Mouse (Mus musculus) stomach, embryonic 15.5 days (tissue): ENCODE measurements around the gene Lrrc28. TPM values are rescaled to one million over a fixed set of nuclear protein-coding genes. Genes with fewer than 3 reads are reported as not detected.

Experiments
- ATAC-seq: fragments of 200-750 bp; cut with Nextera tagmentation; 2 replicates; pipeline ENCODE4 v1.8.0; 2017; ENCODE audit warnings: low read depth, moderate number of reproducible peaks, moderate TSS enrichment; ENCODE audit not compliant: insufficient read depth, low FRiP score
- H3K27ac ChIP-seq: fragments of 300-500 bp; sonication (generic); 2 replicates; pipeline ENCODE4 v1.5.1; 2015; ENCODE audit warnings: mild to moderate bottlenecking, inconsistent platforms
- H3K27me3 ChIP-seq: fragments of 300-500 bp; sonication (generic); replicated peaks from 2 replicates; pipeline ENCODE4 v1.6.1; 2015; ENCODE audit warnings: inconsistent platforms
- H3K36me3 ChIP-seq: fragments of 300-500 bp; sonication (generic); 2 replicates; pipeline ENCODE4 v1.6.1; 2015; ENCODE audit warnings: inconsistent platforms
- H3K4me1 ChIP-seq: fragments of 300-500 bp; sonication (generic); 2 replicates; pipeline ENCODE4 v1.6.1; 2015; ENCODE audit warnings: inconsistent platforms
- H3K4me2 ChIP-seq: fragments of 300-500 bp; sonication (generic); 2 replicates; pipeline ENCODE4 v1.6.1; 2015; ENCODE audit warnings: mild to moderate bottlenecking, inconsistent platforms
- H3K4me3 ChIP-seq: fragments of 300-500 bp; sonication (generic); replicated peaks from 2 replicates; pipeline ENCODE4 v1.5.1; 2015; ENCODE audit warnings: inconsistent platforms
- H3K9ac ChIP-seq: fragments of 300-500 bp; sonication (generic); 2 replicates; pipeline ENCODE4 v1.6.1; 2015; ENCODE audit warnings: inconsistent platforms
- H3K9me3 ChIP-seq: fragments of 300-500 bp; sonication (generic); 2 replicates; pipeline ENCODE4 v1.6.1; 2016; ENCODE audit warnings: inconsistent platforms
- WGBS: fragments of 180-500 bp; shearing (Covaris S2); methylation state at CpG from one replicate; pipeline ENCODE4 v1.1.7; 2015; 5-methylcytosine and 5-hydroxymethylcytosine counted together
- polyA plus RNA-seq: library from polyadenylated mRNA; unstranded; fragments of >200 nt; fragmentation: Nextera tagmentation; extraction: Ambion mirVana; gene quantifications from 2 replicates; pipeline ENCODE4 v1.2.1, GENCODE M21; 2015

Gene Lrrc28
- polyA plus RNA-seq, 1 experiment from 2014 or later = 14.2 TPM

GRCm38 (mm10) chr7:67549073-67549561, 96.0 kb downstream of the Lrrc28 start:
- Histone ChIP-seq H3K27ac (no peak overlapping the region), H3K4me1 (no peaks in the 10 kb centered on the region), H3K36me3 (no peaks in the 10 kb centered on the region), H3K4me2 (no peak overlapping the region), H3K27me3 (no peaks in the 10 kb centered on the region), H3K4me3 (no peak overlapping the region), H3K9ac (no peak overlapping the region), H3K9me3 (no peaks in the 10 kb centered on the region)
- peak; percentile 68; the same call in 1 of the 2 replicates for ATAC-seq
- 27% methylated on average over 6 of the region's 6 CpGs for WGBS

GRCm38 (mm10) chr7:67548599-67549041, 96.4 kb downstream of the Lrrc28 start:
- no peak overlapping the region for H3K27ac ChIP-seq
- H3K4me2 ChIP-seq = no peak overlapping the region
- ATAC-seq = no peak
- H3K9ac ChIP-seq = no peak overlapping the region
- H3K36me3 ChIP-seq = no peaks in the 10 kb centered on the region
- H3K27me3 ChIP-seq = no peaks in the 10 kb centered on the region
- H3K9me3 ChIP-seq = no peaks in the 10 kb centered on the region
- WGBS = 79% methylated on average over 6 of the region's 6 CpGs
- H3K4me1 ChIP-seq = no peaks in the 10 kb centered on the region
- H3K4me3 ChIP-seq = no peak overlapping the region

DNA sequence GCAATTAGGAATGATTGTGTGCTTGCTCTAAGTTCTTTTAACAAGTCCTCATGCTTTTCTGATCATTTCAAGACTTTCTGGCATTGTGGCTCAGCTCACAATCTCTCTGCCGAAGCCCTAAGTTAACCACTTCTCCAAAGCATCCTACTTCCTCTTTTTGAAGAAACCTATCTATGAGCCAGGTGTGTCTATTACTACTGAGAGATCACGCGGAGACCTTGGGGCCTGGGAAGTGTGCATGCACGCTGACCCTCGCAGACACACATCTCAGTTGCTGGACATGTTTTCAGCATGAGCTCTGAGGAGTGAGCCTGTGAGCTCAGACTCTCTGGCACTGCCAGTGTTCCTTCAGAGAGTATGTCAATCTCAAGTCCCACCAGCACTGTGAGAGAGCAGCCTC, 98.8 kb downstream of the Lrrc28 start:
- Histone ChIP-seq H3K27me3 (no peaks in the 10 kb centered on the region), H3K9ac (no peak overlapping the region), H3K36me3 (no peaks in the 10 kb centered on the region), H3K4me3 (no peak overlapping the region), H3K27ac (no peak overlapping the region), H3K4me1 (no peaks in the 10 kb centered on the region), H3K4me2 (no peak overlapping the region), H3K9me3 (no peaks in the 10 kb centered on the region)
- no peak for ATAC-seq
- 82% methylated on average over 5 of the region's 5 CpGs for WGBS

DNA sequence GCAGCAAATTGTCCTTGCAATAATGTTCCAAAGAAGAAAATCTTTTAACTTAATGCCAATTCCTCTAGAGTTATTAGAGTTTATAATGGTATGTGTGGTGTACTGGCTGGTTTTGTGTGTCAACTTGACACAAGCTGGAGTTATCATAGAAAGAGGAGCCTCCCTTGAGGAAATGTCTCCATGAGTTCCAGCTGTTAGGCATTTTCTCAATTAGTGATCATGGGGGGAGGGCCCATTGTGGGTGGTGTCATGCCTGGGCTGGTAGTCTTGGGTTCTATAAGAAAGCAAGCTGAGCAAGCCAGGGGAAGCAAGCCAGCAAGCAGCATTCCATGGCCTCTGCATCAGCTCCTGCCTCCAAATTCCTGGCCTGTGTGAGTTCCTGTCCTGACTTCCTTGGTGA, 100.5 kb downstream of the Lrrc28 start:
- H3K9me3 ChIP-seq = no peaks in the 10 kb centered on the region
- H3K27ac ChIP-seq = no peak overlapping the region

GRCm38 (mm10) chr7:67543641-67544040, 101.4 kb downstream of the Lrrc28 start:
- no peaks in the 10 kb centered on the region for H3K36me3 ChIP-seq
- H3K9me3 ChIP-seq = no peaks in the 10 kb centered on the region
- no peak overlapping the region for H3K4me2 ChIP-seq
- no peaks in the 10 kb centered on the region for H3K27me3 ChIP-seq
- no peak overlapping the region for H3K4me3 ChIP-seq
- H3K9ac ChIP-seq = no peak overlapping the region
- WGBS = 84% methylated on average over 6 of the region's 6 CpGs
- ATAC-seq = no peak
- no peaks in the 10 kb centered on the region for H3K4me1 ChIP-seq
- H3K27ac ChIP-seq = no peak overlapping the region

More for the DNA sequence above, 100.5 kb downstream of the Lrrc28 start:
- Histone ChIP-seq H3K27me3 (no peaks in the 10 kb centered on the region), H3K4me2 (no peak overlapping the region), H3K4me3 (no peak overlapping the region), H3K9ac (no peak overlapping the region), H3K36me3 (no peaks in the 10 kb centered on the region), H3K4me1 (no peaks in the 10 kb centered on the region)
- no peak for ATAC-seq

- ATAC-seq = no peak
- WGBS = 91% methylated on average over 11 of the region's 11 CpGs
- Histone ChIP-seq H3K9me3 (no peaks in the 10 kb centered on the region), H3K4me3 (no peak overlapping the region), H3K36me3 (no peaks in the 10 kb centered on the region), H3K9ac (no peak overlapping the region), H3K4me1 (no peaks in the 10 kb centered on the region; the same call in 1 of the 2 replicates), H3K4me2 (no peak overlapping the region), H3K27ac (no peak overlapping the region), H3K27me3 (no peaks in the 10 kb centered on the region)
Measured at GRCm38 (mm10) chr7:67536588-67537372, 108.3 kb downstream of the Lrrc28 start.

DNA sequence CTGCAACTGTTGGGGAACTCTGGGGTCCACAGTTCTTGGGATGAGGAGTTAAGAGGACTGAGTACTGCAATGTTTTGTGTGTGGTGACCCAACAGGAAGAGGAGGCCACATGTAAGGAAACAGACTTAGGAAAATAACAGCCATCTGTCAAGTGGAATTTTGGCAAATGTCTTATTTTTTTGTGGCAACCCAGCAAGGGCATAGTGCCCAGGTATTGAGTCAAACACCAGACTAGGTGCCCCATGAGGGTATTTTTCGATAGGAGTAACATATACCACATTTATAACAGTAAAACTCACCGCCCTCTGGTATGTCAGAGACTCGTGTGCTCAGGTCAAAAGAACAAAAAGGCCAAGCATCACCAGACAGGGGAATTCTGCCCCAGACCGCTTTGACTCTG, 109.1 kb downstream of the Lrrc28 start:
- no peak overlapping the region for H3K9ac ChIP-seq
- H3K4me3 ChIP-seq = no peak overlapping the region
- peaks cover 2% of the 10 kb centered on the region for H3K4me1 ChIP-seq
- H3K9me3 ChIP-seq = no peaks in the 10 kb centered on the region
- no peak overlapping the region for H3K27ac ChIP-seq
- 83% methylated on average over 4 of the region's 4 CpGs for WGBS
- H3K27me3 ChIP-seq = no peaks in the 10 kb centered on the region
- no peak for ATAC-seq
- no peaks in the 10 kb centered on the region for H3K36me3 ChIP-seq
- H3K4me2 ChIP-seq = no peak overlapping the region

DNA sequence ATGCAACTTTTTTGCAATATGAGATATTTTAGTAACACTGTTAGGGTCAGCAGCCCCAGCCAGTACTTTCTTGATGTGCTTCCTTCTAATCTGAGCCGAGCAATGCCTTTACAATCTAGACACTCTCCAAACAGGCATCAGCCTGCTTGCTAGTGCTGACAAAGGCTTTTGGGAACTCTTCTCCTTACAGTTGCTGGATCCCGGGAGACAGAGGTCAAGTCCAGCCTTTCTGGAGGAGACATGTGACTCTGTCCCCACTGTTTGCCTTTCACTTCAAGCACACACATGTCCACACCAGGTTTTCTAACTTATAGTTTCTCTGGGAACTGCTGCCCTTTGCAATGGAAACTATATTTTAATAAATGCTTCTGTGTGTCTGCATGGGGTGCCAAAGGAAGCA, 114.1 kb downstream of the Lrrc28 start:
- Histone ChIP-seq H3K4me2 (no peak overlapping the region), H3K27me3 (no peaks in the 10 kb centered on the region), H3K9me3 (no peaks in the 10 kb centered on the region), H3K4me1 (peaks cover 19% of the 10 kb centered on the region), H3K27ac (no peak overlapping the region), H3K9ac (no peak overlapping the region), H3K36me3 (no peaks in the 10 kb centered on the region), H3K4me3 (no peak overlapping the region)
- WGBS = 31% methylated on average over 2 of the region's 2 CpGs
- ATAC-seq = no peak

GRCm38 (mm10) chr7:67529381-67529780, 115.7 kb downstream of the Lrrc28 start:
- 77% methylated on average over 6 of the region's 6 CpGs for WGBS
- peaks cover 19% of the 10 kb centered on the region for H3K4me1 ChIP-seq
- H3K9ac ChIP-seq = no peak overlapping the region
- no peak for ATAC-seq
- no peak overlapping the region for H3K4me3 ChIP-seq
- no peak overlapping the region for H3K4me2 ChIP-seq
- no peaks in the 10 kb centered on the region for H3K36me3 ChIP-seq
- H3K27me3 ChIP-seq = no peaks in the 10 kb centered on the region
- H3K27ac ChIP-seq = no peak overlapping the region
- no peaks in the 10 kb centered on the region for H3K9me3 ChIP-seq

DNA sequence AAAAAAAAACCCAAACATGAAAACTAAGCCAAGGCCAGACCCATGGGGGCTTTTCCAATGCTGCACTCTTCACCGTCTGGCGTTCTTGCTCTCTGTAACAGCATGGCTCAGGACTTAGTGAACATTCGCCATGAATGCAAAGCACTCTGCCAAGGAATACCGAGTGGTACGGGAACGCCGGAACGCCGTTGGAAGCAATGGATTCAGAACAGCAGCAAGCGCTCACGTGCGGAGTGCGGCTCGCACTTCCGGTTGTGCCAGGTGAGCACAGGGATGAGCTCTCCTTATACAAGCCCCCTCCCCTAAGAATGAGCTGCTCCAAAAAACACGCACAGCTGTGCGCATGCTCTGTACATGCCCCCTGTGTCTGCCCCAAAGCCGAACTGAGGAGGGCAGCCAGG, 116.2 kb downstream of the Lrrc28 start:
- WGBS = 91% methylated on average over 18 of the region's 18 CpGs
- H3K36me3 ChIP-seq = no peaks in the 10 kb centered on the region
- no peaks in the 10 kb centered on the region for H3K9me3 ChIP-seq
- no peak for ATAC-seq
- no peak overlapping the region for H3K4me2 ChIP-seq
- no peak overlapping the region for H3K4me3 ChIP-seq
- H3K27me3 ChIP-seq = no peaks in the 10 kb centered on the region
- no peak overlapping the region for H3K9ac ChIP-seq
- peaks cover 19% of the 10 kb centered on the region for H3K4me1 ChIP-seq
- peak overlapping the region; percentile 46; the same call in 1 of the 2 replicates for H3K27ac ChIP-seq

DNA sequence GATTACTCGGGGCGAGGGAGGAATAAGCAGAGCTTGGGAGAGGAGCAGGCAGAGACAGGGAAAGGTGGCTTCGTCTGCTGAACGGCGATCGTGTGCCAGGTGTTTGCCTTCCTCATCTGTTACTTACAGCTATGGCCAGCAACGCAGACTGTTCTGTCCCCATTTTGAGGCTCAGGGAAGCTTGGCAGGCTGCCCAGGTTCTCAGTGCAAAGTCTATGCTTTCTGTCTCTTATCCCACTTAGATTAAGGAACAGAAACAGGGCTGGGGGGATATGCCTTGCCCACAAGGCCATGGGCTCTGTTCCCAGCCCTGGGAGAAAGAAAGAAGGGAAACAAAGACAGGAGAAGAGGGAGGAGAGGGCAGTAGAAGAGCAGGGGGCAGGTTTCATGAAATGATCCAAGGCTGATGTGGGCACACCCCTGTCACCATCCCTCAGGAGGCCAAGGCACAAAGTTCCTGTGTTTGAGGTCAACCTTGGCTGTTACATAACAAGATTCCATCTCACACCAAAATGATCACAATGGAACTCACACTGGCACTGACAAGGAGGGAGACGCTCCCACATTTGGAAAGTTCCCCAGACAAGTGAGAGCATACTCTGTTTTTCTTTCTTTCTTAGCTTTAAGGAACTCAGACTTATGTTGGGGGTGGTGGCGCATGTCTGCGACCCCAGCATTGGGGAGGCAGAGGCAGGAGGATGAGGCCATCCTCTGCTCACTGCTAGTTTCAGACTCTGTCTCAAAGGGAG, 116.8 kb downstream of the Lrrc28 start:
- no peaks in the 10 kb centered on the region for H3K36me3 ChIP-seq
- H3K27me3 ChIP-seq = no peaks in the 10 kb centered on the region
- no peak overlapping the region for H3K4me2 ChIP-seq
- ATAC-seq = peak; percentile 85
- 43% methylated on average over 10 of the region's 10 CpGs for WGBS
- H3K4me3 ChIP-seq = no peak overlapping the region
- no peaks in the 10 kb centered on the region for H3K9me3 ChIP-seq
- peaks cover 19% of the 10 kb centered on the region for H3K4me1 ChIP-seq
- H3K27ac ChIP-seq = peak overlapping the region; percentile 46
- no peak overlapping the region for H3K9ac ChIP-seq

GRCm38 (mm10) chr7:67525886-67526580, 119.0 kb downstream of the Lrrc28 start:
- Histone ChIP-seq H3K4me2 (no peak overlapping the region), H3K9ac (no peak overlapping the region), H3K9me3 (no peaks in the 10 kb centered on the region), H3K27ac (no peak overlapping the region), H3K4me3 (no peak overlapping the region), H3K4me1 (peaks cover 18% of the 10 kb centered on the region), H3K36me3 (no peaks in the 10 kb centered on the region), H3K27me3 (no peaks in the 10 kb centered on the region)
- ATAC-seq = no peak
- WGBS = 75% methylated on average over 3 of the region's 3 CpGs
